Mouse (Mus musculus) naive thymus-derived CD4-positive, alpha-beta T cell, adult 2 months (primary cell): ENCODE results near the gene Bicc1.

Source experiments
- DNase-seq: peaks from one replicate; pipeline ENCODE4 v3.0.0-alpha.2; 2011; ENCODE audit warnings: low read depth

The Bicc1 gene

DNA sequence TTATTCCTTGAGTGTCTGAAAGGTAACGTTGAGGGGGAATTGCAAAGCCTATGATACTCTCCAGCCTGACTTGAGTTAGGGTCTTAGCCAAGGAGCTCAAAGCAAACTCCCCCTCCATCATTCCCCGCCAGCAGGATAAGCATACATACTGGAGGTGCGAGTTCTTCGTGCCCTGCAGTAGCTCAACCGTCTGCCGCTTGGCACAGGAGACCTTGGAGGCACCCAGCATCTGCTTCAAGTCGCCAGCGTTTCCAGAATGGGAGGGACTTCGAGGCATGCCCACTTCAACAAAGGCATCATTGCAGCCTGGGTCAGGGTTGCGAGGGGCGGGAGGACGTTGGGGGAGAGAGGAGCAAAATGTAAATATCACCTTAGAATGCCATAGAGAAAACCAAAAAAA is 214.4 kb downstream of the Bicc1 start:
- no peak for DNase-seq

DNA sequence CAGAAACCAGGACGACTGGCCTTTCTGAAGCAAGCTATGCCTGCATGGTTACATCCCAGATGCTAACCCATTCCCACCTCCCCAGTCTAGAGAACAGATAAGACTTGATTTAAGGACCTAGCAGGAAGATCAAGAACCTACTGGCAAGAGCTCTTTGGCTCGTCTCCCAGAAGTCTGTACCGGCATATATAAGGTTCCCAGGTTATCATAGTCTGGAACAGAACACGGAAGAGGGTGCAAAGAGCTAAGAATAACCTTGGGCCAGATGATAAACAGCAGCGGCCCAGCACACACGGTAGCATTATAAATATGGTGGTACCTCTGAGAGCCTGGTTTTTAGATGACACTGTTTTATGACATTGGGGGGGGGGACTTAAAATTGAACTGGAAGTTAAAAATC is 217.9 kb downstream of the Bicc1 start:
- no peak for DNase-seq

DNA sequence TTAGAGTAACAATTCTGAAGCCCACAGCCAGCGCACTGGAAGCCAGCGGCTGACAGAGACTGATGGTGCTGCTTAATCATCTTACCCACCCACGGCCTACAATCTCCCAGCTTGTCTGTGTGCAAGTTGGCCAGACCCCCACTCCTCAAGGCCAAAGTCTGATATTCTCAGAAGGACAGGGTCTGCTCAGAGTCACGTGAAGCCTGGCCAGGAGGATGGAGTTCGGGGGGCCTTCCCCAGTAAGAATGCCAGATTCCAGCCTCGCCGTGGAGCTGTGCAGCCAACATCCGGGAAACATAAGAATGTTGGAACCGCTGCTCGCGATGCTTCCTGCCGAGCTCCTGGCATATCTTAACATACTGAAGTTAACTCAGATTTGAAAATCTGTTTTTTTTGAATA is 219.7 kb downstream of the Bicc1 start:
- DNase-seq, result no peak

DNA sequence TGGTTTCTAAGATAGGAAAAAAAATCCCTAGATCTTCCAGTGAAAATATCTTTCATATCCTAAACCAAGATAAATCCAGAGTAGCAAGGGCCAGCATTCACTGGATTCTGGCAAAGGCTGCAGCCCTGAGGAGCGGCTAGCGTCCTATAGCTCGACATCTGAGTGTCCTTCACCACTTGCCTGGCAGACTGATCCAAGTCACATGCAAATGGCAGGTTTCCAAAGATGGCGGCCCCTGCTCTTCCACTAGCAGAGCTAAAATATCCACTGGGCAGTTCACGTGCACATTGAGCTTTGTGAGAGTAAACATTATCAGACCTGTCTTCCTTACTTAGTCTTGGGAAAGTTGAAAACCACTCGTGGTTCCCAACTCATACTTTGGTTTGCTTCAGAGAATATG is 222.1 kb downstream of the Bicc1 start:
- DNase-seq, result no peak

DNA sequence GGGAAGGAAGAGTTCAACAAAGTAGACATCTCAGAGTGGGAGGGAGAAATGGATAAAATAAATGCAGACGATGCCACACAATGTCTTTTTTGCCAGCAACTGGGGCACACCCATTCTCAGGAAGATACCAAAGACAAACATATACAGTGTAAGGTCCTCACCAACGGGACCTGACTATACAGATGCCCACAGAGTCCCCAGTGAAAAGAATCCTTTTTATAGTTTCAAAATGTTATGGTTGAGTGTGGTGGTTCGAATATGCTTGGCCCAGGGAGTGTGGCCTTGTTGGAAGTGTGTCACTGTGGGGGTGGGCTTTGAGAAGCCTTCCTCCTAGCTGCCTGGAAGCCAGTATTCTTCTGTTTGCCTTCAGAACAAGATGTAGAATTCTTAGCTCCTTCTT is 223.5 kb downstream of the Bicc1 start:
- DNase-seq, result no peak

DNA sequence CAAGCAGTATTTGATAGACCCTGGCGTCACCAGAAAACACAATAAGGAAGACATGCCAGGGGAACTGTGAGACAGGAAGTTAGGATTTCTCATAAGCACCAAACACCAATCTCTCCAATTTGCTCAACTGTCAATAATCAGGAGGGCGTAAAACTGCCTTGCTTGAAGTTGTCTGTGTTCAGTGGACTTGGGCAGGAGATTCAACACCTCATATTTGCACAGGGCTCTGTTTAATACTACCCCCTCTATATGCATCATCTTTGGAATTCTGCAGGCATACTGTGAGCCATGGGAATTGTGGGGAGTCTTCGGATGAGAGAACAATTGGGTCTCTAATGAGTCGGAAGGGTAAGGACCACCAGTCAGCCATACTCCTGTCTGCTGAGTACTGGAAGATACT is 233.4 kb downstream of the Bicc1 start:
- no peak for DNase-seq

DNA sequence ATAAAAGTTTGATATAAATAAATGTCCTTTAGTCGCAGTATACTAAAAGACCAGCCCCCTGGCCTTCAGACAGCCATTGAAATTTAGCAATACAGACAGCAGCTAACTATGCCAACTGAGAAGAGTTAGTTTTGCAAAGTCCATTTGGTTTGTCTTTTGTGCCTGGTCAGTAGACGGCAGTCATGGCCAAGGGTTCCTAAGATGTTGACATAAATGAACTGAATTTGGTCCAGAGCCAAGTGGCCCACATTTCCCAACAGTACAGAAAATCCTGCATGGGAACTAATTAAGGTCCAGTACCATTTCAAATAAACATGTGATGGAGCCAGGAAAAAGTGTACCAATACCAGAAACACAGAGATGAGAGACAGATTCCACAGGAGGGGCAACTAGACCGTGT is 235.2 kb downstream of the Bicc1 start:
- no peak for DNase-seq

DNA sequence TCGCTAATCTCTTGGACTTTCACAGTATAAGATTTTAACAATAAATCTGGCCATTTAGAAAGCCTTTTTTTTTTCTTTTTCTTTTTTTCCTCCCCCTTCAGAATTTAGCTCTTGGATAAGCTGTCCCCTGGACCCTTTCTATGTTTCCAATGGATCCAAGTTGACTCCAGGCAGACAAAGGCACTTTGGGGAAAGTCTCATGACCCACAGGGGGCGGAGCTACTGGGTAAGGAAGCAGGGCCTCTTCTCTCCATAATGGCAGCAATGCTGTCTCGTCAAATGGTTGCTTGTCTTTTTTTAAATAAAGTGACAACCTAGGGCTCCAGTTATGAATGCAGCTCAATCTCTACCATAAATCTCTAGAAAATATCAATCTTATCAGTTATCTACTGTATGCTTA is 235.6 kb downstream of the Bicc1 start:
- DNase-seq, result no peak

DNA sequence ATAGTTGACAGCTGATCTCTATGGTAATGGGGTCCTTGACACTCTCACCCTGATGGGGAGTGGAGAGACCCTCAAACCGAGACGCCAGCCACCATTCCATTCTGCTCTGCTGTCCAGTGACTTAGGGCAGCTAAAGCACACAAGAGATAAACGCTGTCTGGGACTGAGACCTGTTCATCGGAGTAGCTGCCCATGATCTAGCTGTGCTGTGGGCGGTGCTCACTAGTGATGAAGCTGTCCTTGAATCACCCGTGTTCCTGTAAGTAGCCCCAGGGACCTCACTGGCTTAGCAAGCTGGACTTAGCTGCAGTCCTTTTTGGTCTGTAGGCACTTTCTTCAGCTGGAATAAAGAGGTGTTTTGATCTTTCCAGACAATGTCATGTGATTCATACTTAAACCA is 238.0 kb downstream of the Bicc1 start:
- no peak for DNase-seq

DNA sequence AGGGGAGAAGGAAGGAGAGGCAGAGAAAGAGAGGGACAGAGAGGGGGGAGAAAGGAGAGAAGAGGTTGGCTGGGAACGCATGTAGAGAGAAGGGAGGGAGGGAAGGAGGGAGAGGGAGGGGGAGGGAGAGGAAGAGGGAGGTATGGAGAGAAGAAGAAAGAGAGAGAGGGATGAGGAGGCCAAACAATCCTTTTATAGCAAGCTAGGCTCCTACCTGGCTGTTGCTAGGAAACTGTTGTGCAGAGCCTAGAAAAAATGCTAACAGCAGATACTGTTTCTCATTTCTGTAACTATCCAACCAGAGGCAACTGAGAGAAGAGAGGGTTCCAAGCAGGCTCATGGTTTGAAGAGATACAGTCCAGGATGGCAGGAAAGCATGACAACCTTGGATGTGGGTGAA is 239.6 kb downstream of the Bicc1 start:
- DNase-seq, result no peak

DNA sequence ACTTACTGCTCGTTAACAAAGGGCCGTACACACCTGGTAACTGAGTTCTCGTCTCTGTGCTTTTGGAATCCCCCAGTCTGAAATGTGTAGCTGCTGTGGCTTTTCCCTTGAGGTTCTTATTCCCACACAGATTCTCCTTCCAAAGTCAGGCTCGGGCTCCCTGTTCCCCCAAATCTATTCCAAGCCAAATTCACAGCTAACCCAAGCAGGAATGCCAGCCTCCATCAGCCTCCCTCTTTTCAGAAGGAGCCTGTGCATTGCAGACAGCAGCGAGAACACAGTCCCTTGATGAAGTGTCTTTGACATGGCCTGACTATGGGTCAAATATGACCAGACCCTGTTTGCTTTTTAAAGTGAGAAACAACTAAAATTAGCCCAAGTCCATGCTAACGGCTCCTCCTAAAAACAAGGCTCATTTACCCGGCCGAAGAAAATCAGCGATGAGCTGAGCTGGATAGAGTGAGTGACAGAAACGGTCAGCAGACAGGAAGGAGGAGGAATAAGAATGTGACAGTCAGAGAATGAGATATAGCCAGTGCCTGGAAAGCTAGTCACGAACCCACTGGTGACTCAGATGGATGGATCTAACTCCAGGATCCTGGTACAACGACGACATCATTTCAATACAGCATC is 240.4 kb downstream of the Bicc1 start:
- no peak for DNase-seq

DNA sequence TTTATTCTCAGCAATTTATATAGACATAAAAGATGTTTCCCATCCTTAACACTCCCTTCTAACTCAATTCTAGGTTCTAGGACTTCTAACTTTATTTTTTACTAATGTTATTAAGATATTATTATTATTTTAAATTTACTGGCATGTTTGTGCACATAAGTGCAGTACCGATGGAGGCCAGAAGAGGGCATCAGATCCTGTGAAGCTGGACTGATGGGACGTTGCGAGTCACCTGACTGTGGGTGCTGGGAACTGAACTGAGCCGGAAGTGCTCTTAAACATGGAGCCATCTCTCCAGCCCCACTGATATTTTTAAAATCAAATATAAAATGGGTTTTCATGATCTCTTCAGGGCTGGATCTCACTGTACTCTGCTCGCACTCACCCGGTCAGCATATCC is 242.8 kb downstream of the Bicc1 start:
- no peak for DNase-seq

DNA sequence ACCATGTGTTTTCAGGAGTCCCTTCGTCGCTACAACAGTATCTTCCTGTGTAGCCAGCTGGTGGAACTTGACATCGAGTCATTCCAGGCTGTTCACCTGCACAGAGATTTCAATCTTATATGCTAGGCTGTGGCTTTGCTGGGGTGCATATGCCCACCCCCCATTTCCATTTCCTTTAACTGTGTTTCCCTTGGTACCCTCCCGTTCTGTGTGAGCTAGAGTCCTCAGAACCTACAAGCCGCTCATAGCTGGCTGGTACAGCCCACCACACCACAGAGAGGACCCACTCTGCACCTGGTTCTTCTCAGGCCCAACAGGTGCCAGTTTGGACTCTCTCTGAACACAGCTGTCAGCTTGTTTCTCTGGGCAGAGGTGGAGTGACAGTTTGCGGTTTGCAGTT is 244.4 kb downstream of the Bicc1 start:
- DNase-seq, result peak; percentile 1

DNA sequence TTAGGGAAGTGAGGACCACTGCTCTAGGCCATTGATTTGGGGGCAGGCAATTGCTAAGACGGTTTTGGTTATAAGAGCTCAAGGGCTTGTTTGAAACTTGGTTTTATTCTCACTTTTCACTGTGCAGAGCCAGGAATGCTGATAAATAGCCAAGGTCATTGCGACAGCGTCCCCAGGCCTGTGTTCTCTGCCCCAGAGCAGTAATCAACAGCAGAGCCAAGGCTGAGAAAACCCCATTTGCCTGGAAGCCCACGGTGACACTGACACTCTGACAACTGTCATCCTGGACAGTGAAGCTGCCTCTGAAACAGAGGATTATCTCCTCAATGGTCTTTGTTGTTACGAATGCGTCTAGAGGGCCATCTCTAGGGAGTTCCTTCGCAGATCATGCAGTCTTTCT is 255.6 kb downstream of the Bicc1 start:
- no peak for DNase-seq

DNA sequence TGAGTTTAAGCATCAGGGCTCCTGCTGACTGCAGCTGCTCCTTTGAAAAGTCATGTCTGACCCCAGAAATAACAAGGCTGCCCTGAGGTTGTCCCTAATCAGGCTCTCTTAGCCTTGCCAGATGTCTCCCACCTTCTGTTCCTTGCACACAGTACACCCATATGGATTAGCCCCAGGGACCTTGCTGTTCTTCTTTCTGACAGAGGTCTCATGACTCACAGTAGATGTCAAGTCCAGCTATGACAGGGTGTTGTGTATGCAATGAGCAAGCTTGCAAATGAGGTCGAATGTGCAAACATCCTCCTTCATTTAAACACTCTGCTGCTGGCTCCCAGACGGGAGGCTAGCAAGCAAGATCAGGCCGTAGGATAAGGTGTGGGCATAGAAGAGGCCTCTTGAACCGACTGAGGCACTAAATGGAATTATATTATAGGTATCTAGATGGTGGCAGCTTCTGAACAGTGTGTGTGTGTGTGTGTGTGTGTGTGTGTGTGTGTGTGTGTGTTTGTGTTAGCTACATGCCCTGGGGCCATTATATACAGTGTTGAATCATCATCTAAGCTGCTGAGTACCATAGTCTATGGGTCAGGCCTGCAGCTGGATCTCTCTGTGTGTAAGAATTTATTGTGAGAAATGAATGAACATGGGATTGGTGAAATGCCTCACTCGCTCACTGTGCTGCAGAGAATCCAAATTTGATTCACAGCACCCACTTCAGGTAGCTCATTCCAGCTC is 256.6 kb downstream of the Bicc1 start:
- DNase-seq, result no peak

DNA sequence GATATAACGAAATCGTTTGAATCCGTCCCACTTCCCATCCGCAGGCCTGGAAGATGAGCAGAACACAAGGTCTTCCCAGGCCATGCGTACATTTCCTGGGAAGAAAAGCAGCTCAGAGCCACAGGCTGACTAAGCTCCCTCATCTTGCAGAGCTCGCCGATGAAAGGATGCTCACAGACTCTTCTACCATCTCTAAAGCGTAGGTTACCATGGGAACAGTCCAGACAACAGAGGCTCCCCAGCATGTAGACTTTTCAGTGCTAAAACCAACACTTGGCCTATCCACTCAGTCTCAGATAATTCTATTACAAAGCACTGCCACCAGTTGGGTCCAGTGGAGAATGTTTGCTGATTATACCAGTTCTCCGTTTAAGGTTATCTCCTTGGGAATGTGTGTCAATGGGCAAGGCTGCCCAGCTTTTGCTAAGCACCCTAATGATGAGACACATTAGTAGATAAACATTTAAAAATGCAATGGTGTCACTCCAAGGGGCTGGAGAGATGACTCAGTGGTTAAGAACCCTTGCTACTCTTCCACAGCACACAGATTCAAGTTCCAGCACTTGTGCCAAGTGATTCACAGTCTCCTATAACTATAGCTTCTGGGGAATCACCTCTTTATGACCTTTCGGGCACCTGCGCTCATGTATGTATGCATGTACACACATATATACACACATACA is 258.2 kb downstream of the Bicc1 start:
- DNase-seq, result no peak

DNA sequence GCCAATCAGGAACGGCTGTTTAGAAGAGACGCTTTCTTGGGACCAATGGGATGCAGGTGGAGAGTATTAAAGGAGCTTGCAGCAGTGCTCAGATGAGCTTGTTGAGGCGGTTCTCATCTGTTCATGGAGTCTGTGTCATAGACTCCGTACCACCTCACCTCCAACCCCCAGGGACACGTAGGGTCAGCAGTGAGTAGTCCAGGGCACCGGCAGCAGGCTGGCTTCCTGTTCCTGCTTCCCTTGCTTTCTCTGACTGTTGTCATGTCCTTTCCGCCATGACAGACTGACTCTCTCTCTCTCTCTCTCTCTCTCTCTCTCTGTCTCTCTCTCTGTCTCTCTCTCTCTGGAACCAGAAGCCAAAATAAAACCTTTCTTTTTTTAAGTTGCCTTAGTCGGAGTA is 263.6 kb downstream of the Bicc1 start:
- DNase-seq, result no peak

DNA sequence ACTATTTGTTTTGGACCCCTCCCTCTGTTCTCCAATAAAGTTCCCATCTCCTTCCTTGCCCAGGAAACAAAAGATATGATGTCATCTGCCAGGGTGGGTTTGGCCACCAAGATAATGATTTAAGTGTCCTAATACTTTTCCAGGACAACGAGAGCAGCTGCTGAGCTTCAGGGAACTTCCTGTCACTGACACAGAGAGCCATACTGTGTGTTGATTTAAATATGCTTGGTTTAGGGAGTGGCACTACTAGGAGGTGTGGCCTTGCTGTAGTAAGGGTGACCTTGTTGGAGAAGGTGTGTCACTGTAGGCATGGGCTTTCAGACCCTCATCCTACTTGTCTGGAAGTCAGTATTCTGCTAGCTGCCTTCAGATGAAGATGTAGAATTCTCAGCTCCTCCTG is 281.5 kb downstream of the Bicc1 start:
- DNase-seq, result no peak

DNA sequence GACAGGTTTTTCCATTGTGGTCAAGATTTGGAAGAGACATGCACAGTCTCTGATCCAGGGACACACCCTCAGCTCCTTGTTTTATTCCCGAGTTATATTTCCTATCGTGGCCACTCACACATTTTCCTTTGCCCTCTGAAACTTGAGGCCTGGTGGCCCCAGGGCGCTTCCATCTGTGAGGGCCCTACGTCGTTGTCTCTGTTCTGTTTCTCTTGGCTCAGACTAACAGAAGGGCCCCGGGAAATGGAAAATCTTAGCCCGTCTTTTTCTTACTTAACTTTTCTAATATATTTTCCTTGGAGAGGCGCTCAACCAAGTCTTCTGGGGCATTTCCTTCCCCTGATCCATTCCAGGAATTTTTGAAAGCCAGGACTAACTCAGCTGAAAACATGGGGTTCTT is 281.9 kb downstream of the Bicc1 start:
- no peak for DNase-seq

DNA sequence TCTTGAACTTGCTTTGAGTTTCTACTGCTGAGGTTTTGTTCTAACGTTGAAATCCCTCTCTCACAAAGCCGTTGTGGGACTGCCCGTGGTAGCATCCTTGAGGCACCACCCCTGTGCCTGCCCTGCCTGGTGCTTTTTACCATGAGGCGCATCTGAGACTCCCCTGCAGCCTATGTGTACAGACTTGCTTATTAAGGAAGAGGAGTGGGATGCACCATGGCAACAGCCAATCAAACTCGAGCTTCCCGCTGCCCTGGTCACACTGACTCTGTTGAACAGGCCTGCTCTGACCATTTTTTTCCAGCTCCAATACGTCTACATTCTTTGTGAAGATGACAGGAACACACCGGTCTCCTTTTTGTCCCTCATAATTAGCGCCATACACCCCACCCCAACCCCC is 283.0 kb downstream of the Bicc1 start:
- no peak for DNase-seq

DNA sequence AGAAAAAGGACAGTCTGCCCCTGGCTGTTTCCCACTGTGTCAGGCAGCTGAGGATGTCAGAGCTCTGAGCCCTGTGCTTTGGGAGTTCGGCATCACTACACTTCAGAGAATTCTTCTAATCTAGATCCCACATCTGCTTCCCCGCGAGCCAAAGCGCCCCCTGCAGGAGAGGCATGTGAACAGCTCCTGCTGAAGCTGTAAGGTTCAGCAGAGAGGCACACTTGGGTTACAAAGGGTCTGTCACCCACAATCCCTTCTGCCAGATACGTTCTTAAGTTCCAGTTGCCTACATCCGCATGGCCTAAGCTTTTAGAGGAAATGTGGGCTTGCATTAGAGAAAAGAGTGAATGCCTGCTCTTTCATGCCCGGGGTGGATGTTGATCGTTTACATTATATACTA is 283.4 kb downstream of the Bicc1 start:
- no peak for DNase-seq

DNA sequence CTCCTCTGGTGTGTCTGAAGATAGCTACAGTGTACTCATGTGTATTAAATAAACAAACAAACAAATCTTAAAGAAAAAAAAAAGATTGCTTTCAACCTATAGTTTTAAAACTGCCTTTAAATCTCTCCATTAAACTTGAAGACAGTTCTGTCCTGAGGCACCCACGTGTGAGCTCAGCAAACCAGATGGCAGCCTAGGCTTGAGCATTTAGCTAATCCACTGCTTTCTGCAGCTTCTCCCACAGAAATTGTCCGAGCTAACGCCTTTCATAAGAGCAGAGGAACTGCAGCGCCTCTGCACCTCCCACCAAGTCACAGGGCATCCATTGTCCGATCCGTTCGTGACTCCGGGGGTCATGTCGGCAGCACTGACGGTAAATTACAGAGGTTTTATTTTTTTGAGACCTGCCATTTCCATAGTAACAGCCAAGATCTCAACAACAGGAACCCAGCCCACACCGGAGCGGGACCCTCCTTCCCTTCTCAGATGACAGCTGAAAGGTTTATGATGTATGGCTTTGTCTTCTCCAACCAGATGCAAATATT is 284.4 kb downstream of the Bicc1 start:
- DNase-seq, result no peak
